Mouse (Mus musculus) urinary bladder, adult 18-20 months (tissue): ENCODE data around the gene Ficd.

ENCODE experiments used
- DNase-seq, 2 experiments: peaks; one replicate each; pipeline ENCODE4 v3.0.0; 2022; ENCODE audit warnings: low spot score in 2 of 2, mixed read lengths in 2 of 2

The Ficd gene

GRCm38 (mm10) chr5:113735345-113736112 is at the start of gene Ficd:
TSS of gene Ficd (plus strand) at chr5:113735803.
- DNase-seq = peak; percentile 76 to 88

GRCm38 (mm10) chr5:113687514-113687913 is 48.1 kb upstream of the Ficd start:
- no peak for DNase-seq

DNA sequence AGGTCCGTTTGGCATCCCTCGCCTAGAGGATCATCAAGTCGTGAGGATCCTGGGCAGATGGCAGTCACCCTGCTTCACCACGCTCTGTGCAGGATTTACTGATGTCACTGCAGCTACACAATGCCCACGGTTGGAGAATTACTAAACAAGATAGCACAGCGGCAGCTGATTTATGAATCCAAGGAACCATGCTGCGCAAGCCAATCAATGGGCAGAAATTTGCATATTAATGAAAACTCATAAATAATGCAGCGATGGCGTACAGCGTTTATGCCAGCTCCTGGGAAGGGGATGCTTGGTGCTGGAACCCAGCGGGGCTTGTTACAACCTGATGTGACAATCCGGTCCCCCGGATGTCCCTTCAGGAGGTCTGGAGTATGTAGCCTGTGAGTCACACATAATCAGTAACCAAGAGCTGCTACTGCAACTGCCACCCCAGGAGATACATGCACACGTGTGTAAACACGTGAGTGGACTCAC is 45.5 kb upstream of the Ficd start:
- no peak for DNase-seq

DNA sequence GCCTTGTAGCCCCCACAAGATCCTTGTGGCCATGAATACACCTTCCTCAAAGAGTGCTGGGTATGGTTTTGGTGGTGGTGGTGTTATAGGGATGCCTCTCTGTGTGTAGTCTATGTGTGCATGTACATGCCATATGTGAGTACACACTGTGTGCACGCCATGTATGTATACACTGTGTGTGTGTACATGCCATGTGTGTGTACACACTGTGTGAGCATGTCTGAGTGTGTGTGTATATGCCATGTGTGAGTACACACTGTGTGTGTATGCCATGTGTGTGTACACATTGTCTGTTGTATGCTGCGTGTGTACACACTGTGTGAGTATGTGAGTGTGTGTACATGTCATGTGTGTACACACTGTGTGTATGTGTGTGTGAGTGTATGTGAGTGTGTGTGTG is 44.7 kb upstream of the Ficd start:
- no peak for DNase-seq

- no peak for DNase-seq
Measured at GRCm38 (mm10) chr5:113693196-113693755, 42.3 kb upstream of the Ficd start.

DNA sequence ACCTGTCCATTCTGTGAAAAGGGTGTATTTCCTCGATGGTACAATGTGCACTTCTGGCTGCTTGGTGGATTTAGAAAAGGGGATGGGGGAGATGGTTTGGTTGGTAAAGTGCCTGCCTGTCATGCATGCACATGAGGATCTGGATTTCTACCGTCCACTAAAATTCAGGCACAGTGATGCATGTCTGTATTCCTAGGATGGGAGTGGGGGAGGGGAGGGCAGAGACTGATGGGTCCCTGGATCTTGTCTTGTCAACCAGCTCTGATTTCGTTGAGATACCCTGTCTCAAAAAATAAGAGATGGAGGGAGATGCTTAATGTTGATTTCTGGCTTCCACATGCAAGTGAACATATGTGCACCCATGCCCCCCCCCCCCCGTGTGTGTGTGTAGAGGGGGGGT is 41.6 kb upstream of the Ficd start:
- DNase-seq = no peak

- no peak for DNase-seq
Measured at GRCm38 (mm10) chr5:113694415-113694814, 41.2 kb upstream of the Ficd start.

DNA sequence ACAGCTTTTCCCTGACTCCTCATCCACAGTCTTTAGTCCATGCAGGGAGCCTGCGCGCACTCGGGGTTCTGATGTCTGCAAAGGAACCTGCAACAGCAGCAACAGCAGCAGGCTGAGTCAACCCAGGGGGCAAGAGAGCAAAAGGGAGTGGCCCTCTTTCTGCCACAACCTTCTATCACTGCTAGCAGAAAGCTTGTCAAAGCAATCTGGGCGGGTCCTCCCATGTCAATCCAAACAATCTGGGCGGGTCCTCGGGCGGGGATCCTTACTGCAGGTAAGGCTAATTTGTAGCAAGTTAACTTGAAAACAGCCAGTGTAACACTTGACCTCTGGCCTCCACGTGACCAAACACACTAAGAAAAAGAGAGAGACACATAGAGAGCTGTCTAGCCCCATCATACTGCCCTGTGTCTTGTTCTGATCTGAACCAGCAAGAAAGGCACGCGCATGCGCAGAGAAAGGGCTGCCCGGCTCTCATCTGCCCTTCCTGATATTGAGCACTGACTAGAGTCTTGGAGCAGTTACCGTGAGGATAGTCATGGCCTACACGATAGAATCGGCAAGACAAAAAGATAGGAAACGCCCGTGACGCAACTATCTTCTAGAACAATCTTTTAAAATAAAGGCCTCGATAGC is 35.1 kb upstream of the Ficd start:
- no peak for DNase-seq

DNA sequence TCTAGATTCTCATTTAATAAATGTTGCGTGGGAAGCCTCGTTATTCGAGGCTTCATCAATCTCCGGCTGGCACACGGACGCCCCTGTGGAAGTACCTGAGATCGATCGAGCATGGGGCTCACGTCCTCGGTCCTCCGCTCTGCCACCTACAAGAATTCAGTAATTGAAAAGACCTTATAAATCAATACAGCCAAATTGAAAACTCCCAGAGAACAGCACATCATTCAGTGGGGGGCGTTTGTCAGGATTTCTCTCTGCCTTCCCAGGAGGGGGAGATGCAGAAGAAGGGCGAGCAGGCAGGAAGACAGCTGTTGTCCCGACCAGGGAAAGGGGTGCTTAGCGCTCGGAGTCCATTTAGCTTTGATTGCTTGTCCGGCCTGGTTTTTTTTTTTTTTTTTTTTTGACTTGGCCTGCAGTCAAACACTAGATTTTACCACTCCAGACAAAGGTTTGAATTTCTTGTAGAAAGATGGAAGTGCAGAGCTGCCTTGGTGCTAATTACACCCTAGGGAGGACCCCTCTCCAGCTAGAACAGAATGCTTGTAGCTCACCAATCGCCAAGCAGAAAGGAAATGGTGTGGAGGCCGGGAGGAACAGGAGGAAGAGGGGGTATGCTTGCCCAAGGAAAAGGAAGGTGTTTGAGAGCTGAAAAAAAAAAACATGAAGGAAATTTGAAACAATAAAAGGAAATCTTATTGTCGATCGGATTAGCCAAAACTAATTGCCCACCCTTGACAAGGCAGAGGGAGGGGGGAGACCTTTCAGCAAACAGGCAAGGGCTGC is 31.6 kb upstream of the Ficd start:
- DNase-seq = no peak

DNA sequence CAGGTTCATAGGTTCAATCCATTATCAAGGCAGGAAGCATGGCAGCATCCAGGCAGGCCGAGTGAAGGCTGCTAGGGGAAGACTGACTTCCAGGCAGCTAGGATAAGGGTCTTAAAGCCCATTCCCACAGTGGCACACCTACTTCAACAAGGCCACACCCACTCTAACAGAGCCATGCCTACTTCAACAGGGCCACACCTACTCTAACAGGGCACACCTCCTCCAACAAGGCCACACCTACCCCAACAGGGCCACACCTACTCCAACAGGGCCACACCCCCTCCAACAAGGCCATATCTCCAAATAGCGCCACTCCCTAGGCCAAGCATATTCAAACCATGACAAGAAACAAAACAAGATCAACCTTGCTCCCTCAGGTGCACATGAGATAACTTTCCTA is 22.7 kb upstream of the Ficd start:
- DNase-seq = no peak

- DNase-seq = no peak
Measured at GRCm38 (mm10) chr5:113716581-113717388, 18.8 kb upstream of the Ficd start.

DNA sequence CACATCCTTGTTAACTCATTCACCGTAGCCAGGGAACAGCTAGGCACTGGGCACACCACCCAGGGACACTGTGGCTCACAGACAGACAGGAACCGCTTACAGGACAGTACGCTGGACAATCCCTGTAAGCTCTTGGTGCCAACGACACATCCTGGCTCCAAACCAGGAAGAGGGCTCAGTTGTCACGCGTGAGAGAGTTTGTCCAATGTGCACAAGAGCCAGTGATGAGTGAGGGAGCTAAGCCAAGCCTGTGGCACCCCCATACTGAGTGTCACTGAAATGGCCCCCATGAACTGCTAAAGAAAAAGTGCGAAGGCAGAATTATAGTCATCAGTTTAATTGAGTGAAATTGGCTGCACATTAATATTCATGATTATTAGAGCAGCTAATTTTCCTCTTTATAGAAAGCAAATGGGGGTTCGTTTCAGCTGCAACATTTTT is 16.4 kb upstream of the Ficd start:
- no peak for DNase-seq

GRCm38 (mm10) chr5:113722224-113723013 is 13.2 kb upstream of the Ficd start:
- DNase-seq = no peak

DNA sequence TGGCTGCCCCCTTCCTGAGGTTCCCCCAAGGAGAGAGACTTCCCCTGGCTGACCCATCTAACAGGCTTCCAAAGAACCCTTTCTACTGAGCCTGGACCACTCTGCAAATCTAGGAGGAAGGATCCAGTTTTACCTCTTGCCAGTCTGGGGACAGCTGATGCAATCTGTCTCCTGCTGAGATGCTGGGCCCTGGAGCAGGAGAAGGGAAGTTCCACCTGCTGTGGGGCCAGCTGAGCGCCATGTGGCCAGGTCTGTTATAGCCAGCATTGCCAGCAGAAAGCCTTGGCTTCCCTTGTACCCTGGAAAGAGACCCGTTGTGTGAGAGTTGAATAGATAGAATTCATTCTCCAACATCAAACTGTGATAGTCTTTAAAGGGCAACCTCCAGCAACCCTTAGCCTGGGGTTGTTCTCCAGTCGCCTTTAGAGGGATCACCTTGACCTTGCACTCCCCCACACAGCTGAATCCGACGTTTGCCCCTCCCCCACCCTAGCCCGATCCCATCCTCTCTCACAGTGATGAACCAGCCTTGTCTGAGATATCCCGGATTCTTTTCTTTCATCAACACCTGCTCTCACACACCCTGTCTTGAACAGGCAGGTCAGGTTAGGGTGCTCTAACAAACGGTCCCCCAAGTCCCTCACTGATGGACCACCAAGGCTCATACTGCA is 11.9 kb upstream of the Ficd start:
- DNase-seq = no peak

- DNase-seq = peak; percentile 52 to 76
Measured at GRCm38 (mm10) chr5:113724446-113724845, 11.2 kb upstream of the Ficd start, which contains the start of gene 1700069L16Rik. TSS of gene 1700069L16Rik (minus strand) at chr5:113724772.

DNA sequence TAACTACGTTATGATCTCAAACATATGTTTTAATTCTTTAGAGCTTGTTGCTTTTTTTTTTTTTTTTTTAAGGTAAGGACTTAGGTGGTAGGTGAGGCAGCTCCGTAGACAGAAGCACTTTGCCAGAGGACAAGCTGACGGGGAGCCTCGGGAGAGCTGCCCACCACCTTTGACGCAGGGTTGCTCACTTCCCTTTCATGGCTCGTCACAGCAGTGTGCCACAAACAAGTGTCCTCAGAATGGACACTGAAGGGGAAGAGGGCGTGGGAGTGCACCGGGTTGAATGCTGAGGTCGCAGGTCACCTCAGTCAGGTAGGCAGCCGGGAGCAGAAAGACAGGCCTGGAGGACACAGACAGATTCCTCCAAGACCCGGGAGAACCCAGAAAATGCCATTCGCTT is 10.2 kb upstream of the Ficd start:
- no peak for DNase-seq

- DNase-seq = no peak
Measured at GRCm38 (mm10) chr5:113726618-113727017, 9.0 kb upstream of the Ficd start.

- DNase-seq = no peak
Measured at GRCm38 (mm10) chr5:113727238-113727637, 8.4 kb upstream of the Ficd start.

- no peak for DNase-seq
Measured at GRCm38 (mm10) chr5:113728011-113728410, 7.6 kb upstream of the Ficd start.

- DNase-seq = no peak
Measured at GRCm38 (mm10) chr5:113728691-113729090, 6.9 kb upstream of the Ficd start.
